Mouse (Mus musculus) bone marrow, adult 2 months (tissue): Measurements from ENCODE around the gene Elmsan1. TPM values are rescaled to one million over a fixed set of nuclear protein-coding genes. Genes with fewer than 3 reads are reported as not detected.
A peak's percentile ranks its signal among the peaks of the same experiment; 100 is the strongest.

ENCODE experiments used
- H3K27ac ChIP-seq: fragments of 200-500 bp; 2 replicates; pipeline ENCODE4 v1.5.1; 2012; ENCODE audit warnings: low read depth, mild to moderate bottlenecking, control low read depth, inconsistent platforms, low read length; ENCODE audit not compliant: control insufficient read depth, poor library complexity, insufficient read depth
- H3K4me1 ChIP-seq: fragments of 200-500 bp; 2 replicates; pipeline ENCODE4 v1.6.1; 2011; ENCODE audit warnings: low read length; ENCODE audit not compliant: control insufficient read depth, insufficient read depth
- H3K4me3 ChIP-seq: fragments of 200-500 bp; replicated peaks from 2 replicates; pipeline ENCODE3; 2011; ENCODE audit warnings: mild to moderate bottlenecking, low read depth, low read length, control low read depth; ENCODE audit not compliant: control insufficient read depth
- CTCF ChIP-seq: fragments of 200-500 bp; IDR thresholded peaks from 2 replicates; pipeline ENCODE4 v1.5.1; 2011; ENCODE audit warnings: low read length, control low read depth; ENCODE audit not compliant: control insufficient read depth, insufficient read depth
- POLR2A ChIP-seq: fragments of 200-500 bp; IDR thresholded peaks from 2 replicates; pipeline ENCODE4 v1.6.1; 2011; ENCODE audit warnings: low read depth, mild to moderate bottlenecking, control low read depth, low read length, borderline replicate concordance; ENCODE audit not compliant: control insufficient read depth
- WGBS: fragments of 180-500 bp; shearing (Covaris S2); methylation state at CpG from one replicate; pipeline ENCODE4 v1.1.7; 2018; 5-methylcytosine and 5-hydroxymethylcytosine counted together
- polyA plus RNA-seq: library from polyadenylated mRNA; stranded (reverse); fragments of >200 nt; gene quantifications from 2 replicates; pipeline ENCODE4 v1.2.4, GENCODE M21; 2011; ENCODE audit warnings: low replicate concordance; ENCODE audit not compliant: missing spikeins, insufficient read depth, insufficient read length

The Elmsan1 gene
- polyA plus RNA-seq, 1 experiment = 20.0 TPM

DNA sequence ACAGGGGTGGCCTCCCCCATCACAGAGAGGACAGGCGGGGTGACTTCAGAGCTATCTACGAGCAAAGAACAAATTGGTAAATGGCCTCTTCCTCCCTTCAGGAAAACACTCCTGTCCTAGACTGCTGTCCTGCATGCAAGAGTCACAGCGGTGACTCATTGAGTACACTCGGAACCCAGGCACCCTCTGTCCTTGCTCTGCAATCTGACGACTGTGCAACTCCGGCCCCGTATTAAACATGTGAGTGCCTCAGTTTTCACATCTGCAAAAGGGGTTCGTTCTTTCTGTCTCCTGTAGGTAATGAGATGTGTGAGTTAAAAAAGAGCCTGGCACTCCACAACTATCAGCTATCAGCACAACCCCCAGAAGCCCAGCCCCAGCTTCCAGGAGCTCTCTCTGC, 58.2 kb downstream of the Elmsan1 start:
- Histone ChIP-seq H3K27ac (no peak overlapping the region), H3K4me1 (no peaks in the 10 kb centered on the region), H3K4me3 (no peak overlapping the region)
- WGBS = 93% methylated on average over 8 of the region's 8 CpGs
- no peak for TF ChIP-seq CTCF
- no peak for TF ChIP-seq POLR2A

DNA sequence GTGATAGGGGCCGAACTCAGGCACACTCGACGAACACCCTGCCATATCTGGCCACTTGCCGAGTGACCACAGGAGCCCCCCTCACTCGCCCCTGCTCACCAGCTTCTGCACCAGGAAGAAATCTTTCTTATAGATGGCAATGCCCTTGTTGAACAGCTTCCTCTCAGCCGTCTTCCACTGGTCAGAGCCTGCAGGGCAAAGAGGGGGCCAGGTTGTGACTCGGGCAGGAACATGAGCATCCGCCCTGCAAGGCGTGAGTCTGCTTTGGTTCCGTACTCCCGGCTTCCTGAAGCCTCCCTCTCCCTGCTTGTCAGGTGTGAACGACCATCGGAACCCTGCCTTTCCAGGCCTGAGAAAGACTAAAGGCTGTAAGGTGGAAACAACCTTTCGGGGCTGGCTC, 60.5 kb downstream of the Elmsan1 start:
- no peak for TF ChIP-seq POLR2A
- no peak for TF ChIP-seq CTCF
- 85% methylated on average over 14 of the region's 14 CpGs for WGBS
- Histone ChIP-seq H3K27ac (no peak overlapping the region), H3K4me1 (no peaks in the 10 kb centered on the region), H3K4me3 (no peak overlapping the region)

DNA sequence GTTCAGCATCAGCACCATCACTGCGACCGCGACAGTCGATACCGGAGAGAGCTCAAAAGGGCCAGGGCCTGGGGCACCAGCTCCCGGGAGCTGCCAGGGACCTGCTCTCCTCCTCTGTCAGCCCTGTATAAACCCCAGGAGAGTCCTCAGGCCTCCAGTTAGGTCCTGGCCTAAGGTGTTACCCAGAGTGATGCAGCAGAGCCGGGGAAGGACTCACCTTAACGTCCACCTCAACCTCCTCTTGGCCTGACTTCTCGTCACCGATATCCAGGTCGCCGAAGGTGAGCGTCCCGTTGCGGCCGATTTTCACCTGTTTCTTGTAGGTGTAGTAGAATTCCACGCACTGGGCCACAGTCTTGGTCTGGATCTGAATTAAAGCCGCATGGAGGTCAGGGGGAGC, 62.5 kb downstream of the Elmsan1 start:
- H3K4me3 ChIP-seq = no peak overlapping the region
- 96% methylated on average over 18 of the region's 18 CpGs for WGBS
- TF ChIP-seq POLR2A = no peak; the same call in 1 of the 2 replicates
- TF ChIP-seq CTCF = no peak
- no peaks in the 10 kb centered on the region for H3K4me1 ChIP-seq
- no peak overlapping the region for H3K27ac ChIP-seq

DNA sequence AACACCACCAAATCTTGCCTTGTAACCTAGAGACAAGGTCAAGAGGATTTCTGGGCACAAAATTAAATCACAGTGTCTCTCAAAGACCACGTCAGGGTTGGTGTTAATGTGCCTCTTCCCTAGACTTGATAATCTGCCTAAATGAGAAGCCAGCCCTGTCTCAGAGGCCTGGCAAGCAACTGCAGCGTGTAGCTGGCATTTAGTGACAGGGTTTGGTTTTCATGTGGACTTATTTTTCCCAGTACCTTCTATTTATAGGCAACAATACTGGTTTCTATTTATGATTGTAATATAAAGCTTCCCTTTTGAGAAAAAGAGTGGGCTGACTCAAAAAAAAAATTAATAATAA, 63.2 kb downstream of the Elmsan1 start:
- TF ChIP-seq POLR2A (no peak), CTCF (no peak)
- H3K4me3 ChIP-seq = no peak overlapping the region
- 88% methylated on average over 2 of the region's 2 CpGs for WGBS
- no peak overlapping the region for H3K27ac ChIP-seq
- no peaks in the 10 kb centered on the region for H3K4me1 ChIP-seq

DNA sequence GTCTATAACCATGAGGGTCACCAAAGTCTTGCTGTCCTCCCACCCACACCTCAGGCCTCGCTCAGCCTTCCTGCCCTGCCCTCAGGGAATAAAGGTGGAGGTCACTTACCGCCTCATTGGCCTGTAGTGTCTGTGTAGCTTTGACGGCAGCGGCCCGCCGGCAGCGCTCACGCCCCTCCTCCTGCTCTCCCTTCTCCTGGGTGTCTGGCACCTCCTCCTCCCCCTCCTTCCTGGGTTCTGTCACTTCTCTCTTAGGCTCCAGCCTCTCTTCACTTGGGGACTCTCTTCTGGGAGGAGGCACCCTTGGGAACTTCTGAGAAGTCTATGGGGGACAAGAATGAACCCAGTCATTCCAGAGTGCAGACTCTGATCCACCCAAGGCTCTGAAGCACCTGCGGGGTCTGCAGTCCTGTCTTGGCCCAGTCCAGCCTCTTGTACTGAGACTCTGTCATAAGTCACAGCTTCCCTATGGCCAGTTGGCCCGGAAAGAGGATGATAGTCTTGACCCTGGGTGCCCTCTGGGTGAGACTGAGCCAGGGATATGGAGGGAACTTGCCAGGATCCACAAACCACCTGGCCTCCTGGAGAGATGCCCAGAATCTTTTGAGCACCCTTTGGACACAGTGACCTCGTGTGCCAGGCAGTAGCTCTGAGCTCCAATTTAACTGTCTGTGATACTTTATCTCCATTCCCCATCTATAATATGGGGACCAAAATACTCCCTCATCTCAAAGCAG, 63.7 kb downstream of the Elmsan1 start:
- 91% methylated on average over 11 of the region's 11 CpGs for WGBS
- Histone ChIP-seq H3K4me3 (no peak overlapping the region), H3K4me1 (no peaks in the 10 kb centered on the region; the same call in 1 of the 2 replicates), H3K27ac (no peak overlapping the region)
- TF ChIP-seq CTCF (no peak), POLR2A (no peak)

DNA sequence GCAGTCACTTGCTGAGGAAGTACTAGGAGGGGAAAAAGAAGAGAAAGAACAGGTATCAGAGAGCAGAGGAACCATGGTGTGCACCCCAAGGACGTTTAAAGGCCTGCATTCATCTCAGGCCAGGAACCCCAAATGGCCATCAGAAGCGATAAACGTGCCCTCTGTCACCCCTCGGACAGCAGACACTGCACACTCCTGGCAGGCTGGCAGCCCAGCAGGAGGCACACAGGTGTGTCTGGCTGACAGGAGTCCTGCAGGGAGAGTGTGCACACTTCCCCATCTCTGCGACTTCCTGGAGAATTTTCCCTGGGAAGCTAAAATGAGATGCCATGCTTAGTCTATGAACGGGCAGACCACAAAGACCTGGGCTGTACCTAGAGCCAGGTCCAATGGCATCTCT, 65.3 kb downstream of the Elmsan1 start:
- no peak overlapping the region for H3K27ac ChIP-seq
- no peak overlapping the region for H3K4me3 ChIP-seq
- no peaks in the 10 kb centered on the region; the same call in 1 of the 2 replicates for H3K4me1 ChIP-seq
- 85% methylated on average over 6 of the region's 6 CpGs for WGBS
- TF ChIP-seq CTCF = no peak
- TF ChIP-seq POLR2A = no peak

DNA sequence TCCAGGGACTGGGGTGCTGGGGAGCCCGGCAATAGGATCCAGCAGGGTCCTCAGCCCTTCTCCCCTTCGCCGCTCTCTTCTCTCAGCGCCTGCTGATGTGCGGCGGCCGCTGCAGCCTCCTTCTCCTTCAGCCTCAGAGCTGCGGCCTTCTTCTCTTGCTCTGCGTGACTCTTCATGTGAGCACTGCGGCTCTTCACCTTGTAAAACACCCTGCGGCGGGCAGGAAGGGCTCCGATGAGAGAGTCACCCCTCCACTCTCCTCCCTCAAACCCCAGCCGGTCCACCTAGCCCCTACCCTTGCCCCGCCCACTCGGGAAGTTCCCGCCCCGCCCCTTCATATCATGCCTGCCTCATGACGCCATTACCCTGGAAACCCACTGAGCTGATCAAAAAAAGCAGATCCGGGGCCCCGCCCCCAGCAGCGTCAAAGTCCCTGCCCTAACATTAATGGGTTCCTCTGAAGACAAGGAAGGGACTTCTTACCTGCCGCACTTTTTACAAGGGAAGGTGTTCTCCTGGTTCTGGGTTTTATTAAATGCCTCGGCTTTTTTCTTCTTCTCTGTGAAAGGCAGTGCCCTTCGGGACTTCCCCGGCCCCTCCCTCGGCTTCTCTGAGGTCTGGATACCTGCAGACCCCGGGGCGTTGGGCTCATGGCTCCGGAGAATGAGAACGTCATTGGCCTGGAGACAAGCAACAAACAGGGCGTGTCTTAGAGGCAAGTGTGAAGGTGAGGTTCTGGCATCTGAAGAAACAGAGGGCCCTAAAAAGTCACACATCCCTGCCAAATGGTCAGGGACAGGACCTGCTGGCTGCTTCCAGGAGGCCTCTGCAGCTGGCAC, 66.1 kb downstream of the Elmsan1 start:
- 86% methylated on average over 32 of the region's 32 CpGs for WGBS
- TF ChIP-seq POLR2A (no peak), CTCF (no peak)
- H3K4me3 ChIP-seq = peak overlapping the region; percentile 48

DNA sequence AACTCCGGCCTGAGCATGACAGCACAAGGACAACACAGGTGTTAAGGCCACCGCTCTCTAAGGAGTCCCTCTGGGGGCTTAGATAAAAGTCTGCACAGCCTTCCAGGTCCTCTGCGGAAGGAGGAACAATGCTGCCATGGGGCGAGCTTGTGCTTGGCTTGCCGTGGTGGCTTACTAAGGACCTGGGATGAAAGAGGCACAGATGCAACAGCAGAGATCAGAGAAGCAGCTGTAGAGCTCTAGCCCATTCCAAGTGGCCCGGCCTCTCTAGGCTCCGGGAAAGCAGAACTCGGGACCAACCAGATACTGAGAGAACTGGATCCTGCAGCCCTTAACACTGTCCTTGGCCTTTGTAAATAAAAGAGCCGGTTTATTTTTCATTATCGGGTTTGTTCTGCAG, 66.8 kb downstream of the Elmsan1 start:
- Histone ChIP-seq H3K4me3 (peak overlapping the region; percentile 79), H3K27ac (peak overlapping the region; percentile 76), H3K4me1 (no peaks in the 10 kb centered on the region; the same call in 1 of the 2 replicates)
- TF ChIP-seq CTCF (no peak), POLR2A (no peak)
- WGBS = 85% methylated on average over 10 of the region's 10 CpGs

More for the DNA sequence above, 66.1 kb downstream of the Elmsan1 start:
- Histone ChIP-seq H3K27ac (peak overlapping the region; percentile 76), H3K4me1 (no peaks in the 10 kb centered on the region; the same call in 1 of the 2 replicates)
